Mouse (Mus musculus) kidney, postnatal 4 days (tissue): Measurements from ENCODE around the gene Fam171a1.

ENCODE experiments used
- DNase-seq, 2 experiments: peaks; one replicate each; pipeline ENCODE4 v3.0.0; 2021; ENCODE audit warnings: mixed read lengths in 2 of 2

Fam171a1 gene

GRCm38 (mm10) chr2:3139065-3139464, 25.0 kb downstream of the Fam171a1 start:
- no peak for DNase-seq

GRCm38 (mm10) chr2:3139578-3139977, 25.6 kb downstream of the Fam171a1 start:
- DNase-seq, result no peak

GRCm38 (mm10) chr2:3140585-3140984, 26.6 kb downstream of the Fam171a1 start:
- DNase-seq, result no peak

GRCm38 (mm10) chr2:3141804-3142203, 27.8 kb downstream of the Fam171a1 start:
- no peak for DNase-seq

GRCm38 (mm10) chr2:3144291-3144690, 30.3 kb downstream of the Fam171a1 start:
- DNase-seq, result no peak

- no peak for DNase-seq
These were observed 33.6 kb downstream of the Fam171a1 start for GRCm38 (mm10) chr2:3147550-3148157.

GRCm38 (mm10) chr2:3148731-3149130, 34.7 kb downstream of the Fam171a1 start:
- DNase-seq, result no peak

- DNase-seq, result no peak
These were observed 36.3 kb downstream of the Fam171a1 start for GRCm38 (mm10) chr2:3150324-3150723.

GRCm38 (mm10) chr2:3151336-3151735, 37.3 kb downstream of the Fam171a1 start:
- DNase-seq, result no peak

- DNase-seq, result no peak
These were observed 40.2 kb downstream of the Fam171a1 start for GRCm38 (mm10) chr2:3154091-3154665.

GRCm38 (mm10) chr2:3154986-3155385, 41.0 kb downstream of the Fam171a1 start:
- no peak for DNase-seq

- DNase-seq, result no peak
These were observed 43.0 kb downstream of the Fam171a1 start for GRCm38 (mm10) chr2:3157030-3157429.

- DNase-seq, result no peak
These were observed 43.8 kb downstream of the Fam171a1 start for GRCm38 (mm10) chr2:3157661-3158344.

- no peak for DNase-seq
These were observed 44.8 kb downstream of the Fam171a1 start for GRCm38 (mm10) chr2:3158682-3159412.

- no peak for DNase-seq
These were observed 47.6 kb downstream of the Fam171a1 start for GRCm38 (mm10) chr2:3161578-3161977.

GRCm38 (mm10) chr2:3163501-3164076, 49.6 kb downstream of the Fam171a1 start:
- DNase-seq, result no peak

- no peak for DNase-seq
These were observed 51.1 kb downstream of the Fam171a1 start for GRCm38 (mm10) chr2:3165037-3165600.

- peak in 1 of 2 experiments; percentile 42 for DNase-seq
These were observed 52.0 kb downstream of the Fam171a1 start for GRCm38 (mm10) chr2:3165890-3166605.

- DNase-seq, result no peak
These were observed 54.8 kb downstream of the Fam171a1 start for GRCm38 (mm10) chr2:3168719-3169402.

GRCm38 (mm10) chr2:3169403-3169747, 55.4 kb downstream of the Fam171a1 start:
- DNase-seq, result no peak

- DNase-seq, result peak in 1 of 2 experiments; percentile 30
These were observed 57.8 kb downstream of the Fam171a1 start for GRCm38 (mm10) chr2:3171774-3172173.

GRCm38 (mm10) chr2:3172656-3173055, 58.6 kb downstream of the Fam171a1 start:
- DNase-seq, result peak in 1 of 2 experiments; percentile 17
